Mouse (Mus musculus) neural tube, embryonic 14.5 days (tissue): Measurements from ENCODE around the gene Faah. TPM values are rescaled to one million over a fixed set of nuclear protein-coding genes. Genes with fewer than 3 reads are reported as not detected.

Source experiments
- ATAC-seq: fragments of 200-750 bp; cut with Nextera tagmentation; 2 replicates; pipeline ENCODE4 v1.8.0; 2017; ENCODE audit warnings: low read depth, mild to moderate bottlenecking, moderate TSS enrichment, moderate library complexity
- H3K27ac ChIP-seq: fragments of 300-500 bp; sonication (generic); 2 replicates; pipeline ENCODE4 v1.5.1; 2014; ENCODE audit warnings: low read depth, mild to moderate bottlenecking, control low read depth, low read length, moderate library complexity, mixed read lengths
- H3K27me3 ChIP-seq: fragments of 300-500 bp; sonication (generic); 2 replicates; pipeline ENCODE4 v1.6.1; 2014; ENCODE audit warnings: low read length; ENCODE audit not compliant: control insufficient read depth, insufficient read depth
- H3K36me3 ChIP-seq: fragments of 300-500 bp; sonication (generic); 2 replicates; pipeline ENCODE4 v1.6.1; 2014; ENCODE audit warnings: low read length, mixed read lengths; ENCODE audit not compliant: control insufficient read depth, insufficient read depth
- H3K4me1 ChIP-seq: fragments of 300-500 bp; sonication (generic); 2 replicates; pipeline ENCODE4 v1.6.1; 2014; ENCODE audit warnings: low read length; ENCODE audit not compliant: control insufficient read depth, insufficient read depth
- H3K4me2 ChIP-seq: fragments of 300-500 bp; sonication (generic); 2 replicates; pipeline ENCODE4 v1.6.1; 2014; ENCODE audit warnings: mild to moderate bottlenecking, low read depth, low read length, control low read depth
- H3K4me3 ChIP-seq: fragments of 300-500 bp; sonication (generic); 2 replicates; pipeline ENCODE4 v1.5.1; 2014; ENCODE audit warnings: low read depth, low read length, control low read depth, mixed read lengths
- H3K9ac ChIP-seq: fragments of 300-500 bp; sonication (generic); replicated peaks from 2 replicates; pipeline ENCODE4 v1.6.1; 2014; ENCODE audit warnings: low read depth, mild to moderate bottlenecking, control low read depth, low read length, mixed read lengths
- H3K9me3 ChIP-seq: fragments of 300-500 bp; sonication (generic); 2 replicates; pipeline ENCODE4 v1.6.1; 2016; ENCODE audit warnings: low read length; ENCODE audit not compliant: control insufficient read depth
- WGBS: fragments of 180-500 bp; shearing (Covaris S2); extraction: QIAGEN DNeasy Blood & Tissue Kit; methylation state at CpG from one replicate; pipeline ENCODE4 v1.1.7; 2014; 5-methylcytosine and 5-hydroxymethylcytosine counted together
- polyA plus RNA-seq: library from polyadenylated mRNA; unstranded; fragments of >200 nt; fragmentation: Nextera tagmentation; extraction: Ambion mirVana; gene quantifications from 2 replicates; pipeline ENCODE4 v1.2.1, GENCODE M21; 2014

Faah gene
- polyA plus RNA-seq, 1 experiment from 2014 or later: 17.1 TPM

- H3K4me2 ChIP-seq: no peak overlapping the region
Observed at GRCm38 (mm10) chr4:115935835-115936581, 81.7 kb downstream of the Faah start.

GRCm38 (mm10) chr4:115931556-115932088, 86.1 kb downstream of the Faah start:
- 27% methylated on average over 13 of the region's 13 CpGs for WGBS
- H3K36me3 ChIP-seq: no peaks in the 10 kb centered on the region
- no peak overlapping the region for H3K9ac ChIP-seq
- H3K27ac ChIP-seq: no peak overlapping the region
- H3K4me3 ChIP-seq: no peak overlapping the region
- no peaks in the 10 kb centered on the region for H3K9me3 ChIP-seq
- no peaks in the 10 kb centered on the region for H3K4me1 ChIP-seq
- ATAC-seq: no peak
- H3K27me3 ChIP-seq: peaks cover 75% of the 10 kb centered on the region
- no peak overlapping the region for H3K4me2 ChIP-seq

More at GRCm38 (mm10) chr4:115935835-115936581, 81.7 kb downstream of the Faah start:
- Histone ChIP-seq H3K9me3 (no peaks in the 10 kb centered on the region), H3K27ac (no peak overlapping the region), H3K4me3 (no peak overlapping the region), H3K9ac (no peak overlapping the region), H3K4me1 (peaks cover 6% of the 10 kb centered on the region), H3K36me3 (no peaks in the 10 kb centered on the region), H3K27me3 (peaks cover 50% of the 10 kb centered on the region)
- under 1% methylated on average over 36 of the region's 36 CpGs for WGBS
- ATAC-seq: peak; percentile 24; the same call in 1 of the 2 replicates

DNA sequence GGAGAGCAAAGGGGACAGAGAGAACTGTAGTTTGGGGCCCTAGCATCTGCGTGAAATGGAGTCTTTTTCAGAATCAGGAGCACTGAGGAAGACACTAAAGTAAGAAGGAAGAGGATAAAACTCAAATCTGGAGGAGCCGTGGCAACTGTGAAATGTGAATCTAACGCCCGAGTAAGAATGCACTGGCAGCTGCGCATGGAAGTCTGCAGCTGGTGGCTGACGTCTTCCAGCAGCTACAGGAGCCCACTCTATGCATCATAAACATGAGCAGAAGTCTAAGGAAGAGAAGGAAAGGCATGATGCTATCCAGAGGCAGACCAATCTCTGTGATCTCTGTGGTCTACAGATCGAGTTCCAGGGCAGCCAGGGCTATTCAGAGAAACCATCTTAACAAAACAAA, 90.1 kb downstream of the Faah start:
- Histone ChIP-seq H3K4me1 (0 out of 2 replicates have a peak, but pooled peaks cover 2% of the 10 kb centered on the region), H3K9ac (no peak overlapping the region), H3K4me3 (no peak overlapping the region), H3K27me3 (peaks cover 49% of the 10 kb centered on the region), H3K36me3 (no peaks in the 10 kb centered on the region), H3K4me2 (no peak overlapping the region), H3K9me3 (no peaks in the 10 kb centered on the region), H3K27ac (no peak overlapping the region)
- 58% methylated on average over 7 of the region's 7 CpGs for WGBS
- no peak for ATAC-seq

DNA sequence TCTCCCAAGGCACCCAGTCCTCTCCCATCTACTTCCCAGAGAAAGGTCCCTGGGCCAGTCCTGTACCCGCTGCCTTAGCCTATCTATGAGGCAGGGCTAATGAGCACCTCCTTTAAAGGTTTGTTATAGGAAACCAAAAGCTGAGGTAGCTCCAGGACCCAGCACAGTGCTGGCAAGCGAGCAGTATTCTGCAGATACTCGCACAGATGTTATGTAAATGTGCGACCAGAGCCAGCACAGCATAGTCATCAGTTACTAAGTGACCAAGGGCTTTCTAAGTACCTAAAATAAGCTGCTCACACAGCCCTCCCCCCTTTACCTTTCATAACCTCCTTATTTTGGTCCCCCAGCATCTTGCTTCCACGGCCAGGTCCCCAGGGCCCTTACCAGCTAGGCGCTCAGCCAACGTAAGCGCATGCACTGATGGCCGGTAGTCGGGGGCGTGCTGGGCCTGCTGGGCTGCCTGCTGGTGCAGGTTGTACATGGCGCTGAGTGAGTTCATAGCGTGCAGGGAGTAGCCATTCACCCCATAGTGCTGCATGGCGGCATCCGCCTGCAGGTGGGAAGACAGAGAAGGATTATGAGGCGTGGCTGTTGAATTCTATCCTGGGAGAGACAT, 94.4 kb downstream of the Faah start:
- H3K9ac ChIP-seq: no peak overlapping the region
- H3K4me2 ChIP-seq: no peak overlapping the region
- no peak for ATAC-seq
- no peak overlapping the region for H3K27ac ChIP-seq
- 67% methylated on average over 16 of the region's 16 CpGs for WGBS
- H3K27me3 ChIP-seq: peaks cover 18% of the 10 kb centered on the region
- no peaks in the 10 kb centered on the region for H3K9me3 ChIP-seq
- 0 out of 2 replicates have a peak, but pooled peaks cover 2% of the 10 kb centered on the region for H3K4me1 ChIP-seq
- H3K36me3 ChIP-seq: no peaks in the 10 kb centered on the region
- no peak overlapping the region for H3K4me3 ChIP-seq

- ATAC-seq: no peak
- 95% methylated on average over 5 of the region's 5 CpGs for WGBS
- Histone ChIP-seq H3K9me3 (no peaks in the 10 kb centered on the region), H3K4me3 (no peak overlapping the region), H3K4me1 (0 out of 2 replicates have a peak, but pooled peaks cover 5% of the 10 kb centered on the region), H3K36me3 (no peaks in the 10 kb centered on the region), H3K27ac (no peak overlapping the region), H3K27me3 (peaks cover 15% of the 10 kb centered on the region), H3K4me2 (no peak overlapping the region), H3K9ac (no peak overlapping the region)
Observed at GRCm38 (mm10) chr4:115922688-115923087, 95.0 kb downstream of the Faah start.

GRCm38 (mm10) chr4:115919911-115920310, 97.8 kb downstream of the Faah start:
- Histone ChIP-seq H3K27me3 (peaks cover 15% of the 10 kb centered on the region), H3K27ac (no peak overlapping the region), H3K36me3 (no peaks in the 10 kb centered on the region), H3K4me3 (no peak overlapping the region), H3K4me1 (0 out of 2 replicates have a peak, but pooled peaks cover 5% of the 10 kb centered on the region), H3K9ac (no peak overlapping the region), H3K4me2 (no peak overlapping the region), H3K9me3 (no peaks in the 10 kb centered on the region)
- WGBS: 84% methylated on average over 16 of the region's 16 CpGs
- ATAC-seq: no peak

Other genes with a start within 250 kb of the Faah start
- gene Tex38, start 236.9 kb downstream of the Faah start, polyA plus RNA-seq: 0.54 TPM in 1 of 2 replicates, not detected in the other
- gene Atpaf1, start 233.1 kb downstream of the Faah start, polyA plus RNA-seq: 42.7 and 48.1 TPM in 2 replicates
- 4.7 and 5.6 TPM in 2 replicates for gene Mob3c, start 189.8 kb downstream of the Faah start, polyA plus RNA-seq
- 19.9 and 23.0 TPM in 2 replicates for gene Mknk1, start 178.7 kb downstream of the Faah start, polyA plus RNA-seq
- gene Kncn, start 133.5 kb downstream of the Faah start, polyA plus RNA-seq: 0.09 and 0.27 TPM in 2 replicates
- 2.0 TPM in 1 of 2 replicates, not detected in the other for gene 6430628N08Rik, start 127.3 kb downstream of the Faah start, polyA plus RNA-seq
- 0.62 and 0.85 TPM in 2 replicates for gene Dmbx1, start 78.0 kb downstream of the Faah start, polyA plus RNA-seq
- 12.4 and 12.6 TPM in 2 replicates for gene Nsun4, start 36.0 kb upstream of the Faah start, polyA plus RNA-seq
- gene Uqcrh, start 57.1 kb upstream of the Faah start, polyA plus RNA-seq: 443 and 524 TPM in 2 replicates
- gene Lrrc41, start 57.3 kb upstream of the Faah start, polyA plus RNA-seq: 77.5 and 84.3 TPM in 2 replicates
- 4.8 and 6.3 TPM in 2 replicates for gene Rad54l, start 105.8 kb upstream of the Faah start, polyA plus RNA-seq
- 73.5 and 74.0 TPM in 2 replicates for gene Pomgnt1, start 105.9 kb upstream of the Faah start, polyA plus RNA-seq
- gene Lurap1, start 133.4 kb upstream of the Faah start, polyA plus RNA-seq: 2.1 and 2.9 TPM in 2 replicates
- gene Tspan1, start 149.7 kb upstream of the Faah start, polyA plus RNA-seq: 0.09 TPM in 1 of 2 replicates, not detected in the other
- gene 1700042G07Rik, start 155.4 kb upstream of the Faah start, polyA plus RNA-seq: not detected in 2 replicates
- gene Gm49337, start 155.5 kb upstream of the Faah start, polyA plus RNA-seq: not detected in 2 replicates
- 66.8 and 80.3 TPM in 2 replicates for gene Pik3r3, start 203.7 kb upstream of the Faah start, polyA plus RNA-seq